Mouse (Mus musculus): ENCODE measurements at regions not wholly inside any gene's neighbourhood (a gene's known extent, or its start where the extent isn't known, plus 50 kb on each side); places are given as distances from the start of the nearest gene placed in this dataset.
A peak's percentile ranks its signal among the peaks of the same experiment; 100 is the strongest.

- no peak for DNase-seq
Observed at GRCm38 (mm10) chr8:44765677-44766076, 169.6 kb upstream of the Fat1 start.

DNA sequence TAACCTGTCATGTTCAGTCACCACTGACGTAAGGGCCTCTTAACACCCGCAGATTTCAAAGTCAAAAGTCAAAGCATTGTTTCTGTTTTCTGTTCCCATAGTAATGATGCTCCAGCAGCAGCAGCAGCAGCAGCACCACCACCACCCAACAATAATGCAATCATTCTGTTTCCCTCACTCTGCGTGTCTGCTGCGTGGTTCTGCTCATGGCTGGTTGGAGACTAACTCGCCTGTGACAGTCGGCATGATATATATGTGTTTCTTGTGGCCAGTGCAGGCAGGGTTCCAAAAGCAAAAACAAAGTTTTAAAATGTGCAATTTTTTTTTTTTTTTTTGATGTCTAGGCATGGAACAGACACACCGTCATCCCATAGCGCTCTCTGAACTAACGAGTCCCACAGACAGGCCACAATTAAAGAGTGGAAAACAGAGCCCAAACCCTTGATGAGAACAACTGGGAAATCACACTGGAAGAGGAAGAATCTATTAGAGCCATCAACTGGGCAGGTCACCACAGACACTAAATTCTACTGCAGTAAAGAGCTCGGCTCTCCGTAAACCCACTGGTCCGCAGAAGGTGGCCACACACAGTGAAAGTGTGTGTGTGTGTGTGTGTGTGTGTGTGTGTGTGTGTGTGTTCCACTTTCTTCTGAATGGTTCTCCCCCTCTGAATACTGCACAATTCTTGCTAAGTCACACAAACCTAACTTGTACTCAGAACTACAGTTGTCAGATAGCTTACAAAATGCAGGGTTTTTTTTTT lies 169.0 kb upstream of the Fat1 start:
- no peak for DNase-seq

- DNase-seq: no peak
Observed at GRCm38 (mm10) chr8:44767271-44767670, 168.0 kb upstream of the Fat1 start.

GRCm38 (mm10) chr8:44779212-44779611 lies 156.0 kb upstream of the Fat1 start:
- no peak for DNase-seq

DNA sequence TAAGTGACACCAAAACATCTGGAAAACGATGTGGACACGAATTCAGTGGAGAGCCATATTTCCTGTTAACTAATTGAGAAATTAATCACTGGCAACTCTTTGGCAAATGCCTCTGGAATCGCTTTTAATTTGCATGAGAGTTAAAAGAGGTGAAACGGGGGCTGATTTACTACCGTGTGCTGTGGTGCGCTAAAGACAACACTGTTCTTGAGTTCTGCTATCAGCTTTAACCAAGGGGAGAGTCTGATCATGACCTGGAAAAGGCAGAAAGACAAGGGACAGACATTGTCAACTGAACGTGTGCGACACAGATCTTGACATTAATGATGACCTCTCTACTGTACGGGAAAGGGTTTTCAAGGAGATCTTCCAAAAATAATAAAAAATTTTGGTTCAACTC lies 152.8 kb upstream of the Fat1 start:
- DNase-seq: no peak

GRCm38 (mm10) chr8:44785161-44785560 lies 150.1 kb upstream of the Fat1 start:
- DNase-seq: no peak

GRCm38 (mm10) chr8:44786740-44787139 lies 148.5 kb upstream of the Fat1 start:
- DNase-seq: no peak

DNA sequence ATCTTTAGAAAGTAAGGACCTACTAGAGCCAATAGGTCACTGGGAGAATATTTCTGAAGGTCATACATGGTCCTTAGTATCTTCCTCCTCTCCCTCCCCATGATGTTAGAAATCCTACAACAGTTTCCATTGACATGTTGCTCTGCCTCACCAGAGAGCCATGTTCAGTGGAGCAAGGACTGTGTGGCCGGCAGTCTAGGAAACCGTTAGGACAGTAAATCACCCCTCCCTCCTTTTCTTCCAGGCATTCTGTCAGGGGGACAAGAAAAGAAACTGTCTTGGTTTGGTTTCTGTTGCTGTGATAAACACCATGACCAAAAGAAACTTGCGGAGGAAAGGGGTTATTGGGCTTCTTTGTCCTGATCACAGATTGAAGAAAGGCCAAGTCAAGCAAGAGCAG lies 147.0 kb upstream of the Fat1 start:
- DNase-seq: no peak

- DNase-seq: no peak
Observed at GRCm38 (mm10) chr8:44799513-44799912, 135.7 kb upstream of the Fat1 start.

DNA sequence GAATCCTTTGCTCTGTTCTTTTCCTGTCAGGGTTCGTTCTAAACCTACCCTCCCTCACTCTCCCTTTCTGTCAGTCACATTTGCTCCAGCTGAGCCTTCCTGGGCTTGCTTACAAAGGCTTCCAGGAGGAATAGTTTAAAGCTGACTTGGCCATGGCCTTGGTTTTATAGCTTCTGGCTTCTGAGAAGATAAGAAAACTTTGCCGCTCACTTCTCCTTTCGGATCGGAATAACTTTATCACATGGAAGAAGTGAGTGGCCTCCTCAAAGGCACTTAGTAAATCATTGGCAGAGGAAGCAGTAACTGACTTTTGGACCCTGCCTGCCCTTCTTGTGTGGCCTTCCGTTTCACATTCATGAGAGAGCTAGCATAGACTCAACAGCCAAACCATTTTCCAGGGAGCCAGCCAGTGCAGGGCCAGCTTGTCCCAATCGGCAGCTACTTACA lies 134.4 kb upstream of the Fat1 start:
- peak; percentile 17 for DNase-seq

- DNase-seq: no peak
Observed at GRCm38 (mm10) chr8:44801604-44802206, 133.5 kb upstream of the Fat1 start.

DNA sequence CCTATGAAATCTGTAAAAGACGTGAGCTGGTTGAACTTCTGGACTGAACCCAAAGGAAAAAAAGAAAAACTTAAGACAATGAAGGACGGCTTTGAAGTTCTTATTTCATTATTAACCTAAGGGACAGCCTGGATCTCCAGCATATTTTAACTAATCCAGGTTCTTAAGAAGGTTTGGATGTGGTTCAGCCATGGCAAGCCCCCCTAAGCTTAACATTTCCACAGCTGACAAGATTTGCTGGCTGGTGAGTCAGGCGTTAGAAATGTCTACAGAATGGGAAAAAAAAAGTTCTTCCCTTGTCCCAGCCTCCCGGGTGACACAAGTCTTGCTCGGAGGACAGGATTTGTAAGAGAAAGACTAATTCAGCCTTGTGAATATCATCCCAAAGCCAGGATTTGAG lies 132.9 kb upstream of the Fat1 start:
- no peak for DNase-seq

- no peak for DNase-seq
Observed at GRCm38 (mm10) chr8:44804414-44805178, 130.7 kb upstream of the Fat1 start.

DNA sequence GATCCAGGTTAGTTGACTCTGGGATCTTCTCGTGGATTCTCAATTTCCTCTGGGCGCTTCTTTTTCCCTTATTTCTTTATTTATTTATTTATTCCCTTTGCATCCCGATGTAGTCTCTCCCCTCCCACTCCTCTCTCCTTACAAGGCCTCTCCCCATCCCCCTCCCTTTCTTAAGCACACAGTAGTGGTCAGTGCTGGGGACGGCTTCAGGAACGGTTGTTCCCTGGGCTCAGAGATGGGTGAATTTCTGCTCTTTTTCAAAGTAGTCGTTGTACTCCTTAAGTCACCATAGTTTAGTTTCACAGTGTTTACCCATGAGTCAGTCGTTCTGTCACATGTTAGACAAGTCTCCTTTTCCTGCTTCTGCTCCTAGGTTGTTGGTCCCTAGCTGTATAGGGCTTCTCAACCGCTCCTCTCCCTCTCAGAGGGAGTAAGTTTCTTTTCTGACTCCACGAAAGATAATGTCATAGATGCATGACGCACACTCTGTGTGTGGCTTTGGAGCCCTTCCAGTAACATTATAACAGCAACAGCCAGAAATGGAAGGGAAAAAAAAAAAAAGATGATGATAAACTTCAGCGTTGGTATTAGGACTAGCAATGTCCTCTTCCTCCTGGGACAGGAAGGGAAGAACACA lies 129.9 kb upstream of the Fat1 start:
- no peak for DNase-seq

DNA sequence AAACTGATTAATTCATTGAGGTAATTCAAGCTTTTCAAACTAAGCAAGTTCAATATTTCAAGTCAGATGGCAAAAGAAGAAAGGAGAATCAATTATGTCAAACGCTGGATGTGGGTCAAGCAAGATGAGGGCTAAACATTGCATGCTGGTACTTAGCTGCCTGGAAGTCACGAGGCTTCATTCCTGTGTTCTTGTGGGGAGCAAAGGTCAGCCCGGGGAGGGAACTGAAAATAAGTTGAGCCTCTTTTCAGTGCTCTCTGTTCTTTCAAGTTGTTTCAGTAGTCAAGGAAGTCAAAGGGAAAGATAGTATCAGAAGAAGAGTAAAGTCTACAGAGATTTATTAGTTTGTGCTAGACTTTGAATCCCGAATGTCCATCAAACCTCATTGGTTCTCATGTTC lies 122.9 kb upstream of the Fat1 start:
- DNase-seq: no peak

GRCm38 (mm10) chr8:44817532-44818157 lies 117.6 kb upstream of the Fat1 start:
- DNase-seq: peak; percentile 11

DNA sequence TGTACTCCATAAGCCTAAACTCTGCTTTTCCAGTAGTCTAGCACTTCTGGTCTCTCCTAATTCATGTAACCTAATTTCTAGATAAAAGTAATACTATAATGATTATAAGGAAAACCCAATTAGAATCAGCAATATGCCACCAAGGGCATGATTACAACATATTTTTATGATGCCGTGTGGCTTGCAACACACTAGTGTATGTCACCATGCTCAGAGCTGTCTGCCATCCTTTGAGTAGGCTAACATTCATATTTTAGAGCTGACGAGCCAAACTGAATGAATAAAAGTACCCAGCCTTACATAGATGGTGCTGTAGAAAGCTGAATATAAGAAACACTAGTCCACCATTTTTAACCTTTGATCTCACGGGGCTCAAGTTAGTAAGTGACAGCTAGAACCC lies 116.0 kb upstream of the Fat1 start:
- no peak for DNase-seq

DNA sequence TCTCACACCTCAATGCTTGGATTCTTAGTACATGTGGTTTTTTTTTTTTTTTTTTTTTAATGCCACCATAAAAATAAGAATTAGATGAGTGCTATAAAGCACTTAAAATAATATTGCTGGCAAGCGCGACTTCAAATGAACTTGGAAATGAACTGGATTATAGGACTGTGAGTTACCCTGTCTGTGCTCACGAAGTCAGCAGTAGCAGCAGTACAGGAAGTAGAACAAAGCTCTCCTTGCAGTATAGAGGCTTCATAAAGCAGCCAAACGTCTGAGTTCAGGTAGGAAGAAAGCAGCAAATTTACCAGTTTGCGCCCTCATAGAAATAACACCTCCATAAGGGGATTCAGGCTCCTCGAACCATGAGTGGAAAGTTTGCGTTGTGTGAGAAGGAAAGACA lies 115.6 kb upstream of the Fat1 start:
- DNase-seq: no peak

DNA sequence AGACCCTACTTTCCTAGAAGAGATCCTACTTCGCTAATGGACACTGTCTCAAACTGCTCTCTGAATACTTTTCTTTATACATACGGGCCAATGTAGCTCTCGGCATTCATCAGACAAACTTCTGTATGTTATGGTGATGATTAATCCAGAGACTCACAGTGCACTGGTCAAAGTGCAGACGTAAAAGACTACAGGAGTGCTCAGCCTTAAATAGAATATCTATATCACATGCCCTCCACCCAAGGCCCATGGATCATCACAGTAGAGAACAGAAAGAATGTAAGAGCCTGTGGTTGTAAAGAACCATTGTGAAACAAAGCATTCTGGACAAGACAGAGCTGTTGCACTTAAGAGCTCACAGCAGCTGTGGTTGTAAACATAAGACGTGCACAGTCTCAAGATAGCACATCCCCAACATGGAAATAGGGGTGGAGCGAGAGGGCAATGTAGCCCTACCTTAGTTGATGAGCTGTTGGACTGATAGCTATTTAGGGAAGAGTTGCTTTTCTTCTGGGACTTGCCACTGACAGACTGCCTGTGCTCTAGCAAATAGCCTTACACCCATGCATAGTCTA lies 110.0 kb upstream of the Fat1 start:
- no peak for DNase-seq

DNA sequence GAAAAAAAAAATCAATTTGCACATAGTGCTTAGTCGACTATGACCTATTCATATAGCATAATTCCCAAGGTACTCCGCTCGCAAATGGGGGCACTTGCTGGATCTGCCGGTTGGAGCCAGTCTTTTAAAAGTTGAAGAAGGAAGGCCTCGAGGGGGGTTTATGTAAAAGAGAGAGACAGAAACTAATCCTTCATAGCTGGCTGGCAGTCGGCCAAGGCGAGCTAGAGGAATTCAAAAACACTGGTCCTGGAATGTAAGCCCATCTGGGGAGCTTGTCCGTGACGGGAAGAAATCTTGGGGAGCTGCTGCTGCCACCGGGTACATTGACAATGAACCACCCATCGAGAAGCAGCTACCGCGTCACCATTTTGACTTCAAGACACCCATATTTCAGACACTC lies 108.3 kb upstream of the Fat1 start:
- peak; percentile 71 for DNase-seq

DNA sequence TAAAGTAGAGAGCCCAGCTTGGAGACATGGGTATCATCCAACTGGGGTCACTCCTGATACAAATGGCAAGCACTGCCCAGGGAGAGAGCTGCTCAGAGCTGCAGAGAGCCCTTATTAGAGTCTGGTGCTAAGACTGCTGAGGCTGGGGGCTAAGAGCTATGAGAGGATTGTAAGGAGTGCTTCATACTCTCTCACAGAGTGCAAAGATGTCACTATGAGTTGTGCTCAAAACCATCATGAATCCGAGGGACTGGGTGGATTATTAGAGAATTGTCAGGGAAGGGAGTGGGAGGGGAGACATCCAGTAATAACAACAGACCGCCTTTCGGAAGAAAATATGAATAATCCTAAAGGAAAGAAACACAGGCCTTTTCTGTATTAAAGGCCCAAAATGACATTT lies 107.2 kb upstream of the Fat1 start:
- no peak for DNase-seq

- DNase-seq: no peak
Observed at GRCm38 (mm10) chr8:44838431-44838830, 96.8 kb upstream of the Fat1 start.
